Mouse (Mus musculus) liver, postnatal 0 days (tissue): ENCODE data around the gene Mapk12.

Source experiments
- CTCF ChIP-seq: sonication (generic); IDR thresholded peaks from 2 replicates; pipeline ENCODE4 v1.5.1; 2016; ENCODE audit warnings: antibody characterized with exemption, low read depth
- EP300 ChIP-seq: IDR thresholded peaks from 2 replicates; pipeline ENCODE4 v1.6.1; 2016; ENCODE audit warnings: antibody characterized with exemption, low read depth, mild to moderate bottlenecking

DNA sequence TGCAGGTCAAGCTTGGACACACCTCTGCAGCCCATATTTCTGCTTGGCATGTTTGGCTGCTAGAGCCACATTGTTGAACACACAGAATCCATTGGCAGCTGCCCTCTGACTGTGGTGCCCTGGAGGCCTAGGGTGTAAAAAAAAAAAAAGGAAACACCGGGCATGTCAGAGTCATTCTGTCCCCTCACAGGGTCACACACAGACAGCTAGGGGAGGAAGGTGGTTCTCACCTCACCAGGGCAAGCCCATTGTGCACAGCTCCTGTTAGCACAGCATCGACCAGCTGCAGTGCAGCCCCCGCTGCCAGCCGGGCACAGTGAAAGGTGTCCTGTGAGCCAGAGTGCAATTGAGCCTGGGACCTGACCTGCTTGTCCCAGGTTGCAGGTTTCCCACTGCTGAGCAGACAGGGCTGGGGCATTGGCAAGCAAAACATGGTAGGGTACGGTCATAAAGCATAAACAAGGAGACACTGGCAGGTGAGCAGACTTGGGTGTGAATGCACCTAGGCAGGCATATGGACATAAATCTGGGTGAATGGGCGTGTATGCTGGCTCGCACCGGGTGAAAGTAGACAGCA is 13.1 kb downstream of the Mapk12 start:
- TF ChIP-seq EP300 = no peak
- TF ChIP-seq CTCF = no peak
